Mouse (Mus musculus): ENCODE data around the gene Inpp5k. TPM values are rescaled to one million over a fixed set of nuclear protein-coding genes. Genes with fewer than 3 reads are reported as not detected.

Inpp5k gene
- polyA plus RNA-seq (2014; fragmentation: Nextera tagmentation; extraction: Ambion mirVana) = 17.3 and 21.9 TPM in 2 replicates

DNA sequence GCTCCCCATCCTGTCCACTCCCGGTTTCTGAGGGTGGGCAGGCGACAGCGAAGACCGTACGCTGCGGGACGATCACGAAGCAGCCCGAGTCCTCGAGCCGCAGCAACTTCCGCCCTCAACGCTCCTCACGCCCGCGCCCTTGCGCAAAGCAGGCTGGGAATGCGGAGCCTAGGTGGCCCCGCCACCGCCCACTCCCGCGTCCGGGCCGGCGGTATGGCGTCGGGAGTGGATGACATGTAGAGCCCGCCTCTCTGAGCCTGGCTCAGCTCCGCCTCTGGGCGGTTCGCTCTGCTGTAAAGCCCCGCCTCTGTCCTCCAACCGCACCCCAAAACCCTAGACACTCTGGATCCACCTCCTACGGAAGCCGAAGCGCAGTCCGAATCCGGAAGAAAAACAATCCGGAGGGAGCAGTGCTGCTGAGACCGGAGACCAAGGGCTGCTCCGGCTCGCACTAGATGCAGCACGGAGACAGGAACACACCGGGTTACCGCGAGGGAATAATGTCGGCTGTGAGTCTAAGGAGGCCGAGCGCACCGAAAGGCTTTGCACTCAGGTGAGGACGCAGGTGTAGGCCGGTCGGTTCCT is at the start of gene Inpp5k:
Inpp5k (plus strand) TSS at position 344 of the 585 bp plus-strand sequence.
- no peaks in the 10 kb centered on the region; the same call in 1 of the 2 replicates for H3K36me3 ChIP-seq (replicated peaks; ENCODE audit: control insufficient read depth, insufficient read depth, low read depth, low read length)
- under 1% methylated on average over 53 of the region's 53 CpGs for WGBS
- H3K4me1 ChIP-seq (ENCODE audit: control insufficient read depth, insufficient read depth, low read length) = no peaks in the 10 kb centered on the region
- H3K4me3 ChIP-seq (ENCODE audit: low read depth, low read length) = peak within 1 kb of the TSS; percentile 73
- no peaks in the 10 kb centered on the region for H3K9me3 ChIP-seq (replicated peaks; ENCODE audit: control insufficient read depth, low read length)
- peak; percentile 97 for DNase-seq (ENCODE audit: low spot score)
- peak within 1 kb of the TSS; percentile 73 for H3K9ac ChIP-seq (replicated peaks; ENCODE audit: low read length)
- H3K27me3 ChIP-seq (ENCODE audit: control insufficient read depth, insufficient read depth, low read length) = no peaks in the 10 kb centered on the region
- H3K4me2 ChIP-seq (ENCODE audit: low read depth, low read length) = peak within 1 kb of the TSS; percentile 65
- 0 out of 2 replicates have a peak within 1 kb of the TSS, but pooled peaks have one; percentile 38 for H3K27ac ChIP-seq (replicated peaks; ENCODE audit: low read depth, low read length)
- ATAC-seq (replicated peaks; ENCODE audit: insufficient number of reproducible peaks, low FRiP score, low TSS enrichment, low read depth) = peak; percentile 98

DNA sequence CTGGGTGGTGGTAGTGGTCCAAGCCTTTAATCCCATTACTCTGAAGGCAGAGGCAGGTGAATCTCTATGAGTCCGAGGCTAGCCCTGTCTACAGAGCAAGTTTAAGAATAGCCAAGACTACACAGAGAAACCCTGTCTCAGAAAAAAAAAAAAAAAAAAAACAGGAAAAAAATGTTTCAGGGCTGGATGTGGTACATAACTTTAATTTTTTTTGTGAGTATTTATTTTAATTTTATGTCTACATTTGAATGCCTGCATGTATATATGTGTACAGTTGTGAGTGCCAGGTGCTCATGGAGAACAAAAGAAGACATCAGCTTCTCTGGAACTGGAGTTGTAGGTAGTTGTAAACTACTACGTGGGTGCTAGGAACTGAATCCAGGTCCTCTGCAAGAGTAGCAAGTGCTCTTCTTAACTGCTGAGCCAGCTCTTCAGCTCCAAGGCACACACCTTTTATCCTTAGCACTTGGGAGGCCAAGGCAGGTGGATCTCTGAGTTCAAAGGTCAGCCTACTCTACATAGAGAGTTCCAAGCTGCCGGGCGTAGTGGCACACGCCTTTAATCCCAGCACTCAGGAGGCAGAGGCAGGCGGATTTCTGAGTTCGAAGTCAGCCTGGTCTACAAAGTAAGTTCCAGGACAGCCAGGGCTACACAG is 49.2 kb upstream of the Inpp5k start:
- DNase-seq (ENCODE audit: low spot score) = no peak
- no peak for ATAC-seq (replicated peaks; ENCODE audit: insufficient number of reproducible peaks, low FRiP score, low TSS enrichment, low read depth)
- Histone ChIP-seq H3K4me3 (ENCODE audit: low read depth, low read length) (no peak overlapping the region), H3K4me1 (ENCODE audit: control insufficient read depth, insufficient read depth, low read length) (no peaks in the 10 kb centered on the region), H3K27ac (replicated peaks; ENCODE audit: low read depth, low read length) (no peak overlapping the region), H3K36me3 (replicated peaks; ENCODE audit: control insufficient read depth, insufficient read depth, low read depth, low read length) (no peaks in the 10 kb centered on the region), H3K27me3 (ENCODE audit: control insufficient read depth, insufficient read depth, low read length) (no peaks in the 10 kb centered on the region), H3K4me2 (ENCODE audit: low read depth, low read length) (no peak overlapping the region), H3K9me3 (replicated peaks; ENCODE audit: control insufficient read depth, low read length) (no peaks in the 10 kb centered on the region), H3K9ac (replicated peaks; ENCODE audit: low read length) (no peak overlapping the region)
- WGBS = 90% methylated on average over 7 of the region's 7 CpGs

- H3K4me1 ChIP-seq (ENCODE audit: control insufficient read depth, insufficient read depth, low read length) = no peaks in the 10 kb centered on the region
- H3K27me3 ChIP-seq (ENCODE audit: control insufficient read depth, insufficient read depth, low read length) = no peaks in the 10 kb centered on the region
- no peak overlapping the region for H3K4me2 ChIP-seq (ENCODE audit: low read depth, low read length)
- ATAC-seq (replicated peaks; ENCODE audit: insufficient number of reproducible peaks, low FRiP score, low TSS enrichment, low read depth) (no peak), DNase-seq (ENCODE audit: low spot score) (no peak)
- no peaks in the 10 kb centered on the region for H3K36me3 ChIP-seq (replicated peaks; ENCODE audit: control insufficient read depth, insufficient read depth, low read depth, low read length)
- no peak overlapping the region for H3K4me3 ChIP-seq (ENCODE audit: low read depth, low read length)
- H3K27ac ChIP-seq (replicated peaks; ENCODE audit: low read depth, low read length) = no peak overlapping the region
- no peaks in the 10 kb centered on the region for H3K9me3 ChIP-seq (replicated peaks; ENCODE audit: control insufficient read depth, low read length)
- no peak overlapping the region for H3K9ac ChIP-seq (replicated peaks; ENCODE audit: low read length)
- WGBS = 59% methylated on average over 2 of the region's 2 CpGs
Observed at GRCm38 (mm10) chr11:75583521-75583920, 47.3 kb upstream of the Inpp5k start.

DNA sequence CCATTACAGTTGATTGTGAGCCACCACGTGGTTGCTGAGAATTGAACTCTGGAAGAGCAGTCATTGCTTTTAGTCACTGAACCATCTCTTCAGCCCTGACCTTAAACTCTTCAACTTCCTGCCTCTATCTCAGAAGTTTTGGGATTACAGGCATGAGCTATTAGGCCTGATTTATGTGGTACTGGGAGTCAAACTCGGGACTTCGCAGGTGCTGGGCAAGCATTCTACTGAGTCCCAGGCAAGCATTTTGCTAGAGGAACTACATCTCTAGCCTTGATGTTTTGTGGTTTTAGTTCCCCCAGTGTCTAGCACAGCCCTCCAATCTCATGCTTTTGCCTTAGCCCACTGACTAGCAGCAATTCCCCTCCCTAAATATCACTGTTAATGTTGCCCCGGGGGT is 45.7 kb upstream of the Inpp5k start:
- ATAC-seq (replicated peaks; ENCODE audit: insufficient number of reproducible peaks, low FRiP score, low TSS enrichment, low read depth) (no peak), DNase-seq (ENCODE audit: low spot score) (no peak)
- H3K4me3 ChIP-seq (ENCODE audit: low read depth, low read length) = no peak overlapping the region
- 84% methylated on average over 4 of the region's 4 CpGs for WGBS
- no peaks in the 10 kb centered on the region for H3K27me3 ChIP-seq (ENCODE audit: control insufficient read depth, insufficient read depth, low read length)
- no peaks in the 10 kb centered on the region for H3K36me3 ChIP-seq (replicated peaks; ENCODE audit: control insufficient read depth, insufficient read depth, low read depth, low read length)
- H3K4me1 ChIP-seq (ENCODE audit: control insufficient read depth, insufficient read depth, low read length) = peaks cover 3% of the 10 kb centered on the region; the same call in 1 of the 2 replicates
- H3K27ac ChIP-seq (replicated peaks; ENCODE audit: low read depth, low read length) = no peak overlapping the region
- H3K4me2 ChIP-seq (ENCODE audit: low read depth, low read length) = no peak overlapping the region
- H3K9me3 ChIP-seq (replicated peaks; ENCODE audit: control insufficient read depth, low read length) = no peaks in the 10 kb centered on the region
- no peak overlapping the region for H3K9ac ChIP-seq (replicated peaks; ENCODE audit: low read length)

- Histone ChIP-seq H3K4me1 (ENCODE audit: control insufficient read depth, insufficient read depth, low read length) (peaks cover 3% of the 10 kb centered on the region; the same call in 1 of the 2 replicates), H3K4me2 (ENCODE audit: low read depth, low read length) (no peak overlapping the region), H3K9me3 (replicated peaks; ENCODE audit: control insufficient read depth, low read length) (no peaks in the 10 kb centered on the region), H3K27me3 (ENCODE audit: control insufficient read depth, insufficient read depth, low read length) (no peaks in the 10 kb centered on the region), H3K36me3 (replicated peaks; ENCODE audit: control insufficient read depth, insufficient read depth, low read depth, low read length) (no peaks in the 10 kb centered on the region), H3K27ac (replicated peaks; ENCODE audit: low read depth, low read length) (no peak overlapping the region), H3K4me3 (ENCODE audit: low read depth, low read length) (no peak overlapping the region), H3K9ac (replicated peaks; ENCODE audit: low read length) (no peak overlapping the region)
- ATAC-seq (replicated peaks; ENCODE audit: insufficient number of reproducible peaks, low FRiP score, low TSS enrichment, low read depth) (no peak), DNase-seq (ENCODE audit: low spot score) (no peak)
- 75% methylated on average over 5 of the region's 5 CpGs for WGBS
Observed at GRCm38 (mm10) chr11:75585978-75586377, 44.8 kb upstream of the Inpp5k start.

DNA sequence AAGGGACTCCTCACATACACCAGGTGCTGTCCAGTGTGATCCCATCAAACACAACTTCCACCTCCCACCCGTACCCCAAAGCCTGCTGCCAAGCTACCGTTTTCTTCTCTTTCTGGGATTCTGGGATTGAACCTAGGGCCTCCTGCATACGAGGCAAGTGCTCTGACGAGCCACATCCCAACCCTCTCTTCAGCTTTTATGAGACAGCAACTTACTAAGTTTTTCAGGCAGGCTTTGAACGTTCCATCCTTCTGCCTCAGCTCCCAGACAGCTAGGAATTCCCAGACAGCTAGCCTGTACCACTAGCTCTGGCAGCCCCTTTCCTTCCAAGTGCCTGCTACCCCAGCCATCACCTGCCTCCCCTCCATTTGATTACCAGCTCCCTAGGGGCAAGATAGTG is 43.8 kb upstream of the Inpp5k start:
- H3K27me3 ChIP-seq (ENCODE audit: control insufficient read depth, insufficient read depth, low read length) = no peaks in the 10 kb centered on the region
- H3K36me3 ChIP-seq (replicated peaks; ENCODE audit: control insufficient read depth, insufficient read depth, low read depth, low read length) = no peaks in the 10 kb centered on the region
- no peak overlapping the region for H3K4me3 ChIP-seq (ENCODE audit: low read depth, low read length)
- DNase-seq (ENCODE audit: low spot score) (no peak), ATAC-seq (replicated peaks; ENCODE audit: insufficient number of reproducible peaks, low FRiP score, low TSS enrichment, low read depth) (no peak)
- H3K27ac ChIP-seq (replicated peaks; ENCODE audit: low read depth, low read length) = no peak overlapping the region
- 79% methylated on average over 5 of the region's 5 CpGs for WGBS
- peaks cover 3% of the 10 kb centered on the region; the same call in 1 of the 2 replicates for H3K4me1 ChIP-seq (ENCODE audit: control insufficient read depth, insufficient read depth, low read length)
- no peak overlapping the region for H3K4me2 ChIP-seq (ENCODE audit: low read depth, low read length)
- no peaks in the 10 kb centered on the region for H3K9me3 ChIP-seq (replicated peaks; ENCODE audit: control insufficient read depth, low read length)
- no peak overlapping the region for H3K9ac ChIP-seq (replicated peaks; ENCODE audit: low read length)

GRCm38 (mm10) chr11:75587493-75588284 is 43.1 kb upstream of the Inpp5k start, which contains the start of gene Pitpna:
TSS of gene Pitpna (plus strand) at chr11:75588097.
- DNase-seq (ENCODE audit: low spot score) = peak; percentile 97
- H3K27ac ChIP-seq (replicated peaks; ENCODE audit: low read depth, low read length) = peak within 1 kb of the TSS; percentile 77
- 5% methylated on average over 48 of the region's 49 CpGs for WGBS
- peaks cover 3% of the 10 kb centered on the region; the same call in 1 of the 2 replicates for H3K4me1 ChIP-seq (ENCODE audit: control insufficient read depth, insufficient read depth, low read length)
- H3K9me3 ChIP-seq (replicated peaks; ENCODE audit: control insufficient read depth, low read length) = no peaks in the 10 kb centered on the region
- H3K9ac ChIP-seq (replicated peaks; ENCODE audit: low read length) = peak within 1 kb of the TSS; percentile 86
- peak; percentile 86 for ATAC-seq (replicated peaks; ENCODE audit: insufficient number of reproducible peaks, low FRiP score, low TSS enrichment, low read depth)
- no peaks in the 10 kb centered on the region for H3K27me3 ChIP-seq (ENCODE audit: control insufficient read depth, insufficient read depth, low read length)
- H3K4me3 ChIP-seq (ENCODE audit: low read depth, low read length) = peak within 1 kb of the TSS; percentile 92
- H3K36me3 ChIP-seq (replicated peaks; ENCODE audit: control insufficient read depth, insufficient read depth, low read depth, low read length) = no peaks in the 10 kb centered on the region
- peak within 1 kb of the TSS; percentile 95 for H3K4me2 ChIP-seq (ENCODE audit: low read depth, low read length)
